Mouse (Mus musculus): ENCODE results near the gene Serping1. TPM values are rescaled to one million over a fixed set of nuclear protein-coding genes. Genes with fewer than 3 reads are reported as not detected.

The Serping1 gene
- polyA plus RNA-seq, 1 experiment = 232 TPM

- 0 out of 2 replicates have a peak, but pooled peaks cover 2% of the 10 kb centered on the region for H3K4me1 ChIP-seq (ENCODE audit: control insufficient read depth, insufficient read depth, low read length)
- peak; percentile 76 for DNase-seq
- WGBS = under 1% methylated on average over 21 of the region's 21 CpGs
These were observed 23.3 kb upstream of the Serping1 start, which contains the start of gene Ube2l6 for GRCm38 (mm10) chr2:84798493-84798921. TSS of gene Ube2l6 (plus strand) at chr2:84798828.

GRCm38 (mm10) chr2:84797833-84798492 lies 22.7 kb upstream of the Serping1 start:
- H3K4me3 ChIP-seq (ENCODE audit: insufficient read depth, low read depth, low read length) = peak overlapping the region; percentile 78
- H3K36me3 ChIP-seq (ENCODE audit: control insufficient read depth, insufficient read depth, low read length) = no peaks in the 10 kb centered on the region
- 0 out of 2 replicates have a peak, but pooled peaks cover 2% of the 10 kb centered on the region for H3K4me1 ChIP-seq (ENCODE audit: control insufficient read depth, insufficient read depth, low read length)
- TF ChIP-seq POLR2A (IDR thresholded peaks at IDR 0.05; ENCODE audit: low read depth, low read length) (no peak), CTCF (conservative IDR thresholded peaks at IDR 0.05; ENCODE audit: insufficient read depth, insufficient read length, low read depth, low read length) (peak; percentile 89)
- 9% methylated on average over 13 of the region's 13 CpGs for WGBS
- peak; percentile 73 for DNase-seq
- no peak overlapping the region for H3K27ac ChIP-seq (ENCODE audit: insufficient read depth, low read depth, low read length)
- H3K27me3 ChIP-seq (replicated peaks; ENCODE audit: control insufficient read depth, insufficient read depth, low read length) = no peaks in the 10 kb centered on the region

More at GRCm38 (mm10) chr2:84798493-84798921, 23.3 kb upstream of the Serping1 start, which contains the start of gene Ube2l6:
- Histone ChIP-seq H3K27ac (ENCODE audit: insufficient read depth, low read depth, low read length) (peak within 1 kb of the TSS; percentile 39), H3K36me3 (ENCODE audit: control insufficient read depth, insufficient read depth, low read length) (no peaks in the 10 kb centered on the region), H3K4me3 (ENCODE audit: insufficient read depth, low read depth, low read length) (peak within 1 kb of the TSS; percentile 78), H3K27me3 (replicated peaks; ENCODE audit: control insufficient read depth, insufficient read depth, low read length) (no peaks in the 10 kb centered on the region)
- TF ChIP-seq POLR2A (IDR thresholded peaks at IDR 0.05; ENCODE audit: low read depth, low read length) = no peak
- 0 out of 2 replicates have a peak, but pooled peaks have one; percentile 1 for TF ChIP-seq CTCF (conservative IDR thresholded peaks at IDR 0.05; ENCODE audit: insufficient read depth, insufficient read length, low read depth, low read length)

- H3K4me3 ChIP-seq (ENCODE audit: insufficient read depth, low read depth, low read length) = no peak overlapping the region
- no peak for DNase-seq
- H3K27me3 ChIP-seq (replicated peaks; ENCODE audit: control insufficient read depth, insufficient read depth, low read length) = no peaks in the 10 kb centered on the region
- whole genome bisulfite sequencing = 82% methylated on average over 3 of the region's 3 CpGs
- H3K27ac ChIP-seq (ENCODE audit: insufficient read depth, low read depth, low read length) = no peak overlapping the region
- no peaks in the 10 kb centered on the region for H3K4me1 ChIP-seq (ENCODE audit: control insufficient read depth, insufficient read depth, low read length)
- TF ChIP-seq CTCF (conservative IDR thresholded peaks at IDR 0.05; ENCODE audit: insufficient read depth, insufficient read length, low read depth, low read length) (no peak), POLR2A (IDR thresholded peaks at IDR 0.05; ENCODE audit: low read depth, low read length) (no peak)
- H3K36me3 ChIP-seq (ENCODE audit: control insufficient read depth, insufficient read depth, low read length) = no peaks in the 10 kb centered on the region
These were observed 18.6 kb upstream of the Serping1 start for GRCm38 (mm10) chr2:84793871-84794270.

GRCm38 (mm10) chr2:84793154-84793553 lies 17.9 kb upstream of the Serping1 start:
- no peak overlapping the region for H3K27ac ChIP-seq (ENCODE audit: insufficient read depth, low read depth, low read length)
- no peaks in the 10 kb centered on the region for H3K4me1 ChIP-seq (ENCODE audit: control insufficient read depth, insufficient read depth, low read length)
- H3K27me3 ChIP-seq (replicated peaks; ENCODE audit: control insufficient read depth, insufficient read depth, low read length) = no peaks in the 10 kb centered on the region
- no peak for DNase-seq
- 83% methylated on average over 3 of the region's 3 CpGs for WGBS
- no peak for TF ChIP-seq CTCF (conservative IDR thresholded peaks at IDR 0.05; ENCODE audit: insufficient read depth, insufficient read length, low read depth, low read length)
- no peak for TF ChIP-seq POLR2A (IDR thresholded peaks at IDR 0.05; ENCODE audit: low read depth, low read length)
- no peaks in the 10 kb centered on the region for H3K36me3 ChIP-seq (ENCODE audit: control insufficient read depth, insufficient read depth, low read length)
- H3K4me3 ChIP-seq (ENCODE audit: insufficient read depth, low read depth, low read length) = no peak overlapping the region

- Histone ChIP-seq H3K36me3 (ENCODE audit: control insufficient read depth, insufficient read depth, low read length) (no peaks in the 10 kb centered on the region), H3K4me1 (ENCODE audit: control insufficient read depth, insufficient read depth, low read length) (no peaks in the 10 kb centered on the region), H3K4me3 (ENCODE audit: insufficient read depth, low read depth, low read length) (no peak overlapping the region), H3K27ac (ENCODE audit: insufficient read depth, low read depth, low read length) (no peak overlapping the region), H3K27me3 (replicated peaks; ENCODE audit: control insufficient read depth, insufficient read depth, low read length) (no peaks in the 10 kb centered on the region)
- DNase-seq = peak; percentile 25
- WGBS = 43% methylated on average over 3 of the region's 3 CpGs
- TF ChIP-seq POLR2A (IDR thresholded peaks at IDR 0.05; ENCODE audit: low read depth, low read length) (no peak), CTCF (conservative IDR thresholded peaks at IDR 0.05; ENCODE audit: insufficient read depth, insufficient read length, low read depth, low read length) (no peak)
These were observed 17.3 kb upstream of the Serping1 start for GRCm38 (mm10) chr2:84792516-84792915.

GRCm38 (mm10) chr2:84790418-84790817 lies 15.2 kb upstream of the Serping1 start:
- no peak overlapping the region for H3K27ac ChIP-seq (ENCODE audit: insufficient read depth, low read depth, low read length)
- TF ChIP-seq CTCF (conservative IDR thresholded peaks at IDR 0.05; ENCODE audit: insufficient read depth, insufficient read length, low read depth, low read length) = no peak
- WGBS = 57% methylated on average over 9 of the region's 9 CpGs

GRCm38 (mm10) chr2:84788316-84788715 lies 13.1 kb upstream of the Serping1 start:
- WGBS = 72% methylated on average over 3 of the region's 3 CpGs
- no peak for TF ChIP-seq POLR2A (IDR thresholded peaks at IDR 0.05; ENCODE audit: low read depth, low read length)
- no peak for TF ChIP-seq CTCF (conservative IDR thresholded peaks at IDR 0.05; ENCODE audit: insufficient read depth, insufficient read length, low read depth, low read length)
- no peak overlapping the region for H3K27ac ChIP-seq (ENCODE audit: insufficient read depth, low read depth, low read length)
- H3K36me3 ChIP-seq (ENCODE audit: control insufficient read depth, insufficient read depth, low read length) = no peaks in the 10 kb centered on the region
- no peaks in the 10 kb centered on the region for H3K4me1 ChIP-seq (ENCODE audit: control insufficient read depth, insufficient read depth, low read length)
- no peaks in the 10 kb centered on the region for H3K27me3 ChIP-seq (replicated peaks; ENCODE audit: control insufficient read depth, insufficient read depth, low read length)
- no peak overlapping the region for H3K4me3 ChIP-seq (ENCODE audit: insufficient read depth, low read depth, low read length)
- DNase-seq = no peak

More at GRCm38 (mm10) chr2:84790418-84790817, 15.2 kb upstream of the Serping1 start:
- no peak for DNase-seq
- Histone ChIP-seq H3K27me3 (replicated peaks; ENCODE audit: control insufficient read depth, insufficient read depth, low read length) (no peaks in the 10 kb centered on the region), H3K4me3 (ENCODE audit: insufficient read depth, low read depth, low read length) (no peak overlapping the region), H3K4me1 (ENCODE audit: control insufficient read depth, insufficient read depth, low read length) (no peaks in the 10 kb centered on the region), H3K36me3 (ENCODE audit: control insufficient read depth, insufficient read depth, low read length) (no peaks in the 10 kb centered on the region)
